Mouse (Mus musculus) cerebellum, adult 11 months (tissue): ENCODE data around the gene Mkrn3.

ENCODE experiments used
- DNase-seq: peaks from one replicate; pipeline ENCODE4 v3.0.0; 2022

The Mkrn3 gene

DNA sequence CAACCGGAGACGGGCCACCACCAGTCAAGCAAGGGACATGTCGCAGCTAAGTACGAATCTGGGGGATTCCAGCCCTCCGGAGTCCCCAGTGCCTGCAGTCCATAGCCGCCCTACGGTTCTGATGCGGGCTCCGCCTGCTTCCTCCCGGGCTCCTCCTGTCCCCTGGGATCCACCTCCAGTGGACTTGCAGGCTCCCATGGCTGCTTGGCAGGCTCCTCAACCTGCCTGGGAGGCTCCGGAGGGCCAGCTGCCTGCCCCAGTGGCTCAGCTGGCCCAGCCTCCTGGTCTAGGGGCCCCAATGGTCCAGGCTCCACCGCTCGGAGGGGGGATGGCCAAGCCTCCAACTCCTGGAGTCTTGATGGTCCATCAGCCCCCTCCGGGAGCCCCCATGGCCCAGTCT is 42.6 kb downstream of the Mkrn3 start:
- no peak for DNase-seq

DNA sequence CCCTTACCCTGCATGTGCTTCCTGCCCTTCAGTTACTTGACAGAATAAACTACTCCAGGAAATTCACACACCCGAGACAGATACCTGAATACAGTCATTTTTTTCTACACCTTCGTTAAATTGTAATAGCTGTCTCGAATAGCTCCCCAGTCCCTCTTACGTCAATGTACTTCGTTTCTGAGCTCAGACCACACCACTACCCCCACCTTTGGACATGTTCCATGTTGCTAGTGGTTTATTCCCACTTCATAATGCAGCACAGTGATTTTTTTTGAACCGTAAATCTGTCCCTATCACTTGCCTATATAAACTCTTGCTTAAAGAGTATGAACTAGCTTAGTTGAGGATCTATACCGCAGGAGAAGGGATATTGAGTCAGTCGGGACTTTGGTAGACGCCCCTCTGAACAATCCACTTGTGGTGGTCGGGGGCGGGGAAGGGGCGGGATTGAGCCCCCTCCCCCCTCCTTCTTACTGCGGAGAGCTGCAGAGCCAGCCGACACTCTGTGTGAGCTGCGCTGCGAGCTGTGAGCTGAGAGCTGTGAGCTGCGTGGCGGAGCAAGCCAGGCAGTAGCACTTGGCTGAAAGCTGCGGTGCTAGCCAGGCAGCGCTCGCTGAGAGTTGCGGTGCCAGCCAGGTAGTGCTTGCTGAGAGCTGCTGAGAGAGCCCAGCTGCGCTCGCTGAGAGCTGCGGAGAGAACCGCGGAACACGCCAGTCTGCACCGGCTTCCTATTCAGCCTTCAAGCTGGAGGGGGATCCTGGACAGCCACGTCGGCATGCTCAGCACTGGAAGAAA is 43.2 kb downstream of the Mkrn3 start, which contains the start of gene Magel2:
Magel2 (plus strand) TSS at position 501 of the 795 bp plus-strand sequence.
- DNase-seq, result no peak

DNA sequence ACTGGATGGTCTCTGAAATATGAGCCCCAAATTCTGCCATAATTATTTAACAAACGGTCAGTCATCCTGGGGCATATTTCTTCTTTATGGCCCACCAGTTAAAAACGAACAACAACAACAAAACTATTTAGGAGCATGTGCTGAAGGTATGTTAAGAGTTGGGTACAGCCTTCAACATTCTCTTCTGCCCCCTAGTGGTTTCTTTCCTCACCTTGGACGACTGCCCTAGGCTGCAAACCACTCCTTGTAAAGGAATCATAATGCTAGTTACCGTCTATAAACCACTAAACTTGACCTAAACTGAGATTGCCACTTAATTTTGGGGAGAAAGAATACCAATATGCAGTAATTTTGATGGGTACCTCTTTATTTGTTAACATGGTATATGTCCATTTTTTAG is 44.3 kb downstream of the Mkrn3 start:
- no peak for DNase-seq
